Mouse (Mus musculus) stomach, embryonic 15.5 days (tissue): ENCODE measurements around the gene Stk39. TPM values are rescaled to one million over a fixed set of nuclear protein-coding genes. Genes with fewer than 3 reads are reported as not detected.

Source experiments
- ATAC-seq: fragments of 200-750 bp; cut with Nextera tagmentation; 2 replicates; pipeline ENCODE4 v1.8.0; 2017; ENCODE audit warnings: low read depth, moderate number of reproducible peaks, moderate TSS enrichment; ENCODE audit not compliant: insufficient read depth, low FRiP score
- H3K27ac ChIP-seq: fragments of 300-500 bp; sonication (generic); 2 replicates; pipeline ENCODE4 v1.5.1; 2015; ENCODE audit warnings: mild to moderate bottlenecking, inconsistent platforms
- H3K27me3 ChIP-seq: fragments of 300-500 bp; sonication (generic); replicated peaks from 2 replicates; pipeline ENCODE4 v1.6.1; 2015; ENCODE audit warnings: inconsistent platforms
- H3K36me3 ChIP-seq: fragments of 300-500 bp; sonication (generic); 2 replicates; pipeline ENCODE4 v1.6.1; 2015; ENCODE audit warnings: inconsistent platforms
- H3K4me1 ChIP-seq: fragments of 300-500 bp; sonication (generic); 2 replicates; pipeline ENCODE4 v1.6.1; 2015; ENCODE audit warnings: inconsistent platforms
- H3K4me2 ChIP-seq: fragments of 300-500 bp; sonication (generic); 2 replicates; pipeline ENCODE4 v1.6.1; 2015; ENCODE audit warnings: mild to moderate bottlenecking, inconsistent platforms
- H3K4me3 ChIP-seq: fragments of 300-500 bp; sonication (generic); replicated peaks from 2 replicates; pipeline ENCODE4 v1.5.1; 2015; ENCODE audit warnings: inconsistent platforms
- H3K9ac ChIP-seq: fragments of 300-500 bp; sonication (generic); 2 replicates; pipeline ENCODE4 v1.6.1; 2015; ENCODE audit warnings: inconsistent platforms
- H3K9me3 ChIP-seq: fragments of 300-500 bp; sonication (generic); 2 replicates; pipeline ENCODE4 v1.6.1; 2016; ENCODE audit warnings: inconsistent platforms
- WGBS: fragments of 180-500 bp; shearing (Covaris S2); methylation state at CpG from one replicate; pipeline ENCODE4 v1.1.7; 2015; 5-methylcytosine and 5-hydroxymethylcytosine counted together
- polyA plus RNA-seq: library from polyadenylated mRNA; unstranded; fragments of >200 nt; fragmentation: Nextera tagmentation; extraction: Ambion mirVana; gene quantifications from 2 replicates; pipeline ENCODE4 v1.2.1, GENCODE M21; 2015

Stk39 gene
- polyA plus RNA-seq, 1 experiment from 2014 or later: 21.7 TPM

DNA sequence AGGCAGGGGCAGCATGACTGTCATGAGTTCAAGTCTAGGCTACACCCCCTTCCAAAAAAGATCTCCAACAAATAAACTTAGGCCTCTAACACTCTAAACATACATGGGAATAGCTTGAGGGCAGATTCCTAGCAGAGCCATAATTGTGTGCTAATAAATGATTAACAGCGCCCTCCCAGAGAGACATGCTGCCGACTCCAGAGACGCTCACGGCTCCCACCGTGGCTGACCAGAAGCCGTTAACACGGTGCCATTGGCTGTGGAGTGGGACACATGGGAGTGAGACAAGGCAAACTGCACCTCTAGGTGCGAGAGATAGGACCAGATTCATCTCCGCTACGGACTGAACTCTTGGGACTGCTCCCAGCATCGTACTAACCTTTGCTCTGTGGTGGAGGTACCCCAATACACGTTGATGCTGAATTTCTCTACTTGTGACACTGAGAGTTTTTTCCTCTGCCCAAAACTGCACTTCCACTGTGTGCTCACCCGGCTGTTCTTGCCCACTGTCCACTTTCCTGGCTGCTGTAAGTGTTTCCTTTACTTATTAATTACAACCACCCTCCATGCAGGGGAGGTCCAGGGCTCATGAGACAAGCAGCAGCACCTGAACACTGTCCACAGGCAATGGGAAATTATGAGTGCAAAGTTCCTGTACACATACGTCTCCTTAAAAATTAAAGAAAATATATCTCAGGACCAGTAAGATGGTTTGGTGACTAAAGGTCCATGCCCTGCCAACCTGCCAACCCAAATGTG, 84.1 kb downstream of the Stk39 start:
- Histone ChIP-seq H3K27ac (no peak overlapping the region), H3K27me3 (no peaks in the 10 kb centered on the region), H3K9me3 (no peaks in the 10 kb centered on the region), H3K4me1 (peaks cover 3% of the 10 kb centered on the region; the same call in 1 of the 2 replicates), H3K9ac (no peak overlapping the region), H3K36me3 (no peaks in the 10 kb centered on the region), H3K4me2 (no peak overlapping the region), H3K4me3 (no peak overlapping the region)
- WGBS: 75% methylated on average over 14 of the region's 14 CpGs
- no peak for ATAC-seq

DNA sequence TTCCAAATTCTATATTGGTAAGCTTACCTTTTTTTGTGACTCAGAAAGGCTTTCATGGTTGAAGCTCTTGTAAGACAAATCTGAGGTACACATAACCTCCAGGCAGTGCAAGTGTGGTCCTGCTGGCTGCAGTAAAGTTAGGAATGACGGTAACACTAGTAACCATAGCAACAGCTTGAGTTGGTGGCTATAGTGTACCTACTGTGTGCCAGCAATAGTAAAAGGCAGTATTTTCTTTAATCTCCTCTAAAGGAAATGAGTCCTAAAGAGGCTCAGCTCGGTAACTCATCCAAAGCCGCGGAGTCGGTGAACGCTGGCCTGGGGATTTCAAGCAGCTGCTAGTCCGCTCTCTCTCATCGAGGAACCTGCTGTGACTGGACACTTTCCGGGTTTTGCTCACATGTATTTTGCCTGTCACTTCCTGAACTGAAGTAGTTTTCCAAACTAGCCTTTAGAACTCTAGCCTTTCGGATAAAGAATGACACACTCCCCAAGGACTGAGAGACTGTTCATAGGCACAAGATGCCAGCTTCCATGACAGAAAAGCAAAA, 85.7 kb downstream of the Stk39 start:
- no peak for ATAC-seq
- WGBS: 75% methylated on average over 10 of the region's 10 CpGs
- Histone ChIP-seq H3K27ac (peak overlapping the region; percentile 89), H3K4me3 (no peak overlapping the region), H3K4me1 (peaks cover 17% of the 10 kb centered on the region), H3K27me3 (no peaks in the 10 kb centered on the region), H3K9ac (no peak overlapping the region), H3K4me2 (no peak overlapping the region), H3K36me3 (no peaks in the 10 kb centered on the region), H3K9me3 (no peaks in the 10 kb centered on the region)

DNA sequence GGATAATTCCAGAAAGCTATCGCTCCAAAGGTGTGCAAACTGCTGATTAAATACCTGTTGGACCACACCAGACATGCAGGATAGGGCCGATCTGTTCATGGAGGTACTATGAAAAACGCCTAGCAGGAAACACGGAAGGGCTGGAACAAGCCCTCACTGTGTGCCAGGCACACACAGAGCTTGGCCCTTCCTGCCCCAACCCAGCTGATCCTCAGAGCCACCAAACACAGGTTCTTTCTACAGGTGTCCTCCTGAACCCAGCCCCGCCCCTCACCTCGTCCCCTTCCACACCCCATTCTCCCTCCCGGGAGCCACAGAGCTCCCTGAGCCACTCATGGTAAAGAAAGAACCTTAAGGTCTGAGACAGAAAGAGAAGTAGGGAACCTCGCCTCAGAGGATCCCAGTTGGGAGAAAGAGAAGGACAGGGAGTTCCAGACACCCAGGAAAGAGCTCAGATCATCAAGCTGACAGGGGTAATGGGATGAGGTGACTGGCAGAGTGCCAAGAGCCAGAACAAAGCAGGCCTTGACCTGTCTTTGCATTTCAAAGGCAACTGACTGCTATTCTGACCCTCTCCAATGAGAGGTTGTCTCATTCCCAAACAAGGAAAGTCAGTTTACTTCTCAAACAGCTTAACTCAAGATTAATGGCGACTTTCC, 86.3 kb downstream of the Stk39 start:
- H3K36me3 ChIP-seq: no peaks in the 10 kb centered on the region
- no peak overlapping the region for H3K4me3 ChIP-seq
- WGBS: 62% methylated on average over 9 of the region's 9 CpGs
- H3K27me3 ChIP-seq: no peaks in the 10 kb centered on the region
- no peak overlapping the region for H3K4me2 ChIP-seq
- H3K9ac ChIP-seq: no peak overlapping the region
- peak overlapping the region; percentile 89 for H3K27ac ChIP-seq
- peak; percentile 57 for ATAC-seq
- H3K9me3 ChIP-seq: no peaks in the 10 kb centered on the region
- H3K4me1 ChIP-seq: peaks cover 20% of the 10 kb centered on the region

DNA sequence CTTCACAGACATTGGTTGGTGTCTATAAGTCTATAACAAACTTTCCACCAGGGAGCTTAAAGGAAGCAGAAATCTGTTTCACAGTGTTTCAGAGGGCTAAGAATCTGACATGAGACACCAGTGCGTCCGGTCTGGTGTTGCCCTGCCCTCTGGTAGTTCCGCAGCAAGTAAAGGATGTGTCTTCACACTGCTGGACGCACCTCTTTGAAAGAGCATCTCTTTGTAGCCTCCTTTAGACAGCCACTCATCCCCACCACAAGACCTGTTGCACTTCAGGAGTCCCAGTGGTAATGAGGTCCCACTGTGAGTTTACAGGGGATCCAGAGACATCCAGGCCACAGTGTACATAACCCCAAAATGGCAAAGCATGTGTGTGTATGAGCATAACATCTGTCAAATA, 88.1 kb downstream of the Stk39 start:
- H3K36me3 ChIP-seq: no peaks in the 10 kb centered on the region
- H3K9ac ChIP-seq: no peak overlapping the region
- H3K27ac ChIP-seq: peak overlapping the region; percentile 89; the same call in 1 of the 2 replicates
- no peak overlapping the region for H3K4me3 ChIP-seq
- WGBS: 85% methylated on average over 4 of the region's 4 CpGs
- no peaks in the 10 kb centered on the region for H3K27me3 ChIP-seq
- no peaks in the 10 kb centered on the region for H3K9me3 ChIP-seq
- no peak overlapping the region for H3K4me2 ChIP-seq
- ATAC-seq: no peak
- peaks cover 20% of the 10 kb centered on the region for H3K4me1 ChIP-seq

DNA sequence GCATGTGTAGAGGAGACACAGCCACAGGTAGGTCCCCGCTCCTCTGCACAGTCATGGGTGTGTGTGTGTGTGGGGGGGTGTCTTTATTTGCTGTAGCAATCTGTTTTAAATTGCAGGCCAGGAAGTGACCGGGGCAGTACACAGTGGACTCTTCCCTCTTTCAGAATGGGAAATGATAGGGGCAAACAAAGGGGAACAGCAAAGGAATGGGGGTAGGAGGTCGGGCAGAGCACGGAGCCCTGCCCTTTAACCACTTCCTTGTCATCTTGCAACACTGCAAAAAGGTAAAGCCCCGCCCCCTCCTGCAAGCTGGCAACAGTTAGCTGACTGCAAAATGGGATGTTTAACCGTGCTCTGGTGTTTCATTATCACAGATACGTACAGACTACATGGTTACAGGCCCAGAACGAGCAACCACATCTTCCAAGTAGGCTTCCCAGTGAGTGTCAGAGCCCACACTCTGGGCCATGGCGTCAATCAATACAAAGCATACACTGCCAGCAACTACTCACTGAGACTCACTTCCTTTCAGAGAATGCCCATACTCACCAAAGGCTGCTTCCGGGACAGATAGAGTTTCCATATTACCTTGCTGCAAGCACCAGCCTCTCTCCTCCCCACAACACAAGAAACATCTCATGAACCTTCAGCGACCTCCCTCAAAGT, 89.5 kb downstream of the Stk39 start:
- 54% methylated on average over 11 of the region's 11 CpGs for WGBS
- Histone ChIP-seq H3K27me3 (no peaks in the 10 kb centered on the region), H3K4me1 (peaks cover 20% of the 10 kb centered on the region), H3K9ac (no peak overlapping the region), H3K4me2 (peak overlapping the region; percentile 8), H3K4me3 (no peak overlapping the region), H3K36me3 (no peaks in the 10 kb centered on the region), H3K27ac (peak overlapping the region; percentile 54), H3K9me3 (no peaks in the 10 kb centered on the region)
- peak; percentile 50 for ATAC-seq

DNA sequence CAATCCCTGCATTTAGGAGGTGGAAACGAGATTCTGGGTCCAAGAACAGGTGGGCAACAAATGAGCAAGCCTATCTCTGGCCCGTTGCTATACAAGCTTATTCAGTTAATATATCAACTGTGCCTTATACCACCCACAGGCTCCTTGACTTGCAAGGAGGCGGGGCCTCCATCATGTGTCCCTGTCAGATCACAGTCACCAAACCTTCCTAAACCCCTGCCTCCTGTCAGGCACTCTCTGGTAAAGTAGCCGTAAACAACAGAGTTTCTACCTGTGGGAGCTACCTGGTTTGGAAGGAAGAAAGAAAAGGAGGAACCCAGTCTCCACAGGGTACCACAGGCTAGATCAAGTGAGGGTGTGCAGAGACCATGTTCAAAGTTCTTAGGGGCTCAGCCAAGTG, 90.2 kb downstream of the Stk39 start:
- 62% methylated on average over 4 of the region's 4 CpGs for WGBS
- Histone ChIP-seq H3K9me3 (no peaks in the 10 kb centered on the region), H3K4me2 (peak overlapping the region; percentile 8), H3K9ac (no peak overlapping the region), H3K4me3 (no peak overlapping the region), H3K27ac (peak overlapping the region; percentile 54), H3K36me3 (no peaks in the 10 kb centered on the region), H3K4me1 (peaks cover 20% of the 10 kb centered on the region), H3K27me3 (no peaks in the 10 kb centered on the region)
- no peak for ATAC-seq

DNA sequence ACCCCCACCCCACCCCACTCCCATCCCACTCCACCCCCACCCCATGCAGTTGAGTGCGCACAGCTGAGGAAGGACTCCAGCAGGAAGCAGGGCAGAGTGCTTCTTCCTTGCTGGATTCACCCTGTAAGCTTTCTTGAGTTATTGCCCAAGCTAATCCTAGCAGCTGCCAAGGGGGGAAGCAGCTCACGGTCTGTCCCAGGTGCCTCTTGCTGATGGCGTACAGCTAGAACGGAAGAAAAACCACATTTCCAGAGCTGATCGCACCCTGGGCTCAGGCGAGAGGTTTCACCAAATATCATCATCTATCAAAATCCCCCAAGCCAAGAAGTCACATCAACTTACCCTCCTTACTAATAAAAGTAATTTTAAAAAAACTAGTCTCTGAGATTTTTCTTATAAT, 90.9 kb downstream of the Stk39 start:
- Histone ChIP-seq H3K9me3 (no peaks in the 10 kb centered on the region), H3K27ac (peak overlapping the region; percentile 48; the same call in 1 of the 2 replicates), H3K27me3 (no peaks in the 10 kb centered on the region), H3K4me2 (0 out of 2 replicates have a peak overlapping the region, but pooled peaks have one; percentile 19), H3K4me3 (no peak overlapping the region), H3K36me3 (no peaks in the 10 kb centered on the region), H3K4me1 (peaks cover 20% of the 10 kb centered on the region), H3K9ac (no peak overlapping the region)
- 37% methylated on average over 6 of the region's 6 CpGs for WGBS
- ATAC-seq: no peak

DNA sequence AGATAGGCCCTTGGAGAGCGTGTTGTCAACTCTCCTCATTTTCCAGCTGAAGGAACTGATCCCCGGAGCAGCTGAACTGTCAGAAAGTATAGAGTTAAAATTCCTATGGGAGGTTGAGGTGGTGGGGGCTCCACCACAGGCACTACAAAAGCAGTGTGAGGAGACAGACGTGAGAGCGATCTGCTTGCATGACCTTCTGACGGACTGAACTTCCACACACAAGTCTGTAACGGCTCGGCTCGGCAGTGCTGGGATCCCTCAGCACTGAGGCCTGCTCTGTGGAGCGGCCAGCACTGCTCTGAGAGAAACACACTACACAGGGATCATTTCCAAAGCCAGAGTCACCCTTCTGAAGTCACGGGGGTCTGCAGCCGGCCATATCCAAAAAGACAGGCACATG, 92.4 kb downstream of the Stk39 start:
- H3K27ac ChIP-seq: no peak overlapping the region; the same call in 1 of the 2 replicates
- ATAC-seq: no peak
- 39% methylated on average over 11 of the region's 11 CpGs for WGBS

DNA sequence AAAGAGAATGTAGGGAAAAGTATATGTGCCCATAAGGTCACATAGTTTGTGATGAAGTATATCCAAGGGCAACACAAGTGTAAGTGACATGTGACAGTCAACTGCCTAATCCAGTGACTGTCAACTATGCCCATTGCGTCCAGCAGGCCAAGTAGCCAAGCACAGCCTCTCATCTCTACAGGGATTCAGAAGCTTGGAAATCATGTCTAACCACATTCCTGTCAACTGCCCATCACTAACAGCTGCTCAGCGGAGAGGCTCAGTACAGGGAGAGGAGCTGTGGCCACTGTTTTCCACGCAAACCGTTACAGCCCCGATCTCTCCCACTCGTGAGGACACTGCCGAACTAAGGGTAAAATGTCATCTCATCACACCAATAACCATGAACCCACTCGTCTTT, 93.7 kb downstream of the Stk39 start:
- peaks cover 20% of the 10 kb centered on the region for H3K4me1 ChIP-seq
- WGBS: 93% methylated on average over 8 of the region's 8 CpGs
- H3K4me3 ChIP-seq: no peak overlapping the region
- no peak for ATAC-seq
- H3K9ac ChIP-seq: no peak overlapping the region
- no peak overlapping the region for H3K4me2 ChIP-seq
- no peaks in the 10 kb centered on the region for H3K27me3 ChIP-seq
- no peaks in the 10 kb centered on the region for H3K9me3 ChIP-seq
- H3K36me3 ChIP-seq: no peaks in the 10 kb centered on the region
- H3K27ac ChIP-seq: no peak overlapping the region

More for the DNA sequence above, 92.4 kb downstream of the Stk39 start:
- Histone ChIP-seq H3K4me2 (no peak overlapping the region), H3K36me3 (no peaks in the 10 kb centered on the region), H3K4me1 (peaks cover 20% of the 10 kb centered on the region), H3K4me3 (no peak overlapping the region), H3K27me3 (no peaks in the 10 kb centered on the region), H3K9me3 (no peaks in the 10 kb centered on the region), H3K9ac (no peak overlapping the region)

DNA sequence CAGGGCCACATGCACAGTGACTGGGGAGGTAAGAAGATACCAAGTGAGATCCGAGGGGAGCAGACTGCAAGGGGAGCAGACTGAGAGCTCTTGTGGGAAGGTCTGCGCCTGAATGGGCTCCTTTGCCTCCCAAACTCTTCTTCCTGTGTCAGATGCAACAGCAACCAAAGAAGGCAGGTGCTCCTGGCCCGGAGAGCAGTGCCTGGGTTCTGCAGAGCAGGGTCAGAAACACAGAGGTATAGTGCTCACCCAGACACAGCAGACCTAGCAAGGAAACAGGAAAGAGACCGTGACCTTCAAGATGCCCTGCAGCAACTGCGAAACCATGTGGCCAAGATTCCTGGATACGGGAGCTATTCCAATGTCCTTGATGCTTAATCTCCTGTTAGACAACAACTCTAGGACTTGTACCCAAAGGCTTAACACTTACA, 94.8 kb downstream of the Stk39 start:
- H3K36me3 ChIP-seq: no peaks in the 10 kb centered on the region
- no peak overlapping the region for H3K4me2 ChIP-seq
- WGBS: 76% methylated on average over 6 of the region's 6 CpGs
- no peak overlapping the region for H3K9ac ChIP-seq
- ATAC-seq: no peak
- H3K4me1 ChIP-seq: peaks cover 9% of the 10 kb centered on the region
- no peak overlapping the region for H3K27ac ChIP-seq
- H3K9me3 ChIP-seq: no peaks in the 10 kb centered on the region
- H3K4me3 ChIP-seq: no peak overlapping the region
- H3K27me3 ChIP-seq: no peaks in the 10 kb centered on the region

DNA sequence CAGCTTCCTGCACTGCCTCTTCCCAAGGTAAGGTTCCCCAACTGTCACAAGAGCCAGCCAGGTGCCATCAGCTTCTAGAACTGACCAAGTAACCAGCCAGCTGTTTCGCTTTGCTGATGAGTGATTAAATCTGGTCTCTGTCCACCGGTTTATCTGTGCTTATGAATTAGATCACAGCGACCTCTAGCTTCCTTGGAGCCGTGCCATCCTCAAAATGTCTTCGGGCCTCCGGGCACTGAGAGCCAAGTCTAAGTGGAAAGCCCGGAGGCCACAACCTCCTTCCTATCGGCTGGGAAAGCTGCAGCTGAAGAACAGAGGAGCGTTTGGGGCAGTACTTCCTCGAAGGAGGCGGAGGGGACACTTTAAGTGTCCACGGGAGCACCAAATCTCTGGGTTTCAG, 95.4 kb downstream of the Stk39 start:
- Histone ChIP-seq H3K4me3 (no peak overlapping the region), H3K4me1 (peaks cover 4% of the 10 kb centered on the region; the same call in 1 of the 2 replicates), H3K27me3 (no peaks in the 10 kb centered on the region), H3K4me2 (no peak overlapping the region), H3K9me3 (no peaks in the 10 kb centered on the region), H3K9ac (no peak overlapping the region), H3K27ac (no peak overlapping the region), H3K36me3 (no peaks in the 10 kb centered on the region)
- no peak for ATAC-seq
- WGBS: 59% methylated on average over 12 of the region's 12 CpGs

DNA sequence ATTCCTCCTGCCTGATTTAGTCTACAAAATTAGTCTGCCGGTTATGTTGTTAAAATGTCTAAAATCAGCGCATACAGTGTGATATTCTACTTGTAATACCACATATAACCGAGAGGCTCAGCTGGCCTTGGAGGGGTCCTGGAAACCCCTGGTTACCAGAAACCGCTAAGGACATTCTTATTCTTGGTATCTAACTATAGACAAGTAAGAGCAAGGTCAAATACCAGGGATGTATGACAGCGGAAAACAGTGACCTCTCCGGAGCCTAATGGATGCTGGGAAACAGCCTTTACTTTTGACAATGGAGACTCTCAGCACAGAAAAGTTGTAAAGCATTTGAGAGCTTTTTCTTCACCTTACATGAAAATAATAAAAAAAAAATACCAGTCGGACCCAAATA, 97.9 kb downstream of the Stk39 start:
- H3K9ac ChIP-seq: no peak overlapping the region
- H3K4me1 ChIP-seq: no peaks in the 10 kb centered on the region
- no peak for ATAC-seq
- no peaks in the 10 kb centered on the region for H3K9me3 ChIP-seq
- H3K4me3 ChIP-seq: no peak overlapping the region
- WGBS: 82% methylated on average over 7 of the region's 7 CpGs
- H3K27me3 ChIP-seq: no peaks in the 10 kb centered on the region
- H3K36me3 ChIP-seq: no peaks in the 10 kb centered on the region
- no peak overlapping the region for H3K4me2 ChIP-seq
- no peak overlapping the region for H3K27ac ChIP-seq
